Mouse (Mus musculus) midbrain, postnatal 0 days (tissue): ENCODE data around the gene Pfdn2. TPM values are rescaled to one million over a fixed set of nuclear protein-coding genes. Genes with fewer than 3 reads are reported as not detected.
A peak's percentile ranks its signal among the peaks of the same experiment; 100 is the strongest.

ENCODE experiments used
- ATAC-seq: fragments of 200-750 bp; cut with Nextera tagmentation; 2 replicates; pipeline ENCODE4 v1.8.0; 2017; ENCODE audit warnings: moderate number of reproducible peaks, mild to moderate bottlenecking, moderate TSS enrichment, moderate library complexity; ENCODE audit not compliant: low FRiP score
- DNase-seq: peaks from one replicate; pipeline ENCODE4 v3.0.0-alpha.2; 2015; ENCODE audit warnings: low spot score
- H3K27ac ChIP-seq: fragments of 300-500 bp; sonication (generic); 2 replicates; pipeline ENCODE4 v1.5.1; 2014; ENCODE audit warnings: low read depth, mild to moderate bottlenecking, low read length, mixed read lengths
- H3K27me3 ChIP-seq: fragments of 300-500 bp; sonication (generic); 2 replicates; pipeline ENCODE4 v1.6.1; 2014; ENCODE audit warnings: low read length, control low read depth, mixed read lengths; ENCODE audit not compliant: insufficient read depth
- H3K36me3 ChIP-seq: fragments of 300-500 bp; sonication (generic); 2 replicates; pipeline ENCODE4 v1.6.1; 2014; ENCODE audit warnings: low read length, control low read depth, mixed read lengths; ENCODE audit not compliant: insufficient read depth
- H3K4me1 ChIP-seq: fragments of 300-500 bp; sonication (generic); 2 replicates; pipeline ENCODE4 v1.6.1; 2014; ENCODE audit warnings: mild to moderate bottlenecking, control low read depth, antibody characterized with exemption, low read length, mixed read lengths; ENCODE audit not compliant: insufficient read depth
- H3K4me2 ChIP-seq: fragments of 300-500 bp; sonication (generic); 2 replicates; pipeline ENCODE4 v1.6.1; 2014; ENCODE audit warnings: low read depth, mild to moderate bottlenecking, low read length, mixed read lengths; ENCODE audit not compliant: poor library complexity, severe bottlenecking
- H3K4me3 ChIP-seq: fragments of 300-500 bp; sonication (generic); 2 replicates; pipeline ENCODE4 v1.5.1; 2014; ENCODE audit warnings: low read depth, mild to moderate bottlenecking, low read length, moderate library complexity
- H3K9ac ChIP-seq: fragments of 300-500 bp; sonication (generic); replicated peaks from 2 replicates; pipeline ENCODE4 v1.6.1; 2014; ENCODE audit warnings: mild to moderate bottlenecking, low read length, moderate library complexity, mixed read lengths; ENCODE audit not compliant: poor library complexity, severe bottlenecking
- H3K9me3 ChIP-seq: fragments of 300-500 bp; sonication (generic); 2 replicates; pipeline ENCODE4 v1.6.1; 2016; ENCODE audit warnings: low read length, control low read depth
- CTCF ChIP-seq: IDR thresholded peaks from 2 replicates; pipeline ENCODE4 v1.5.1; 2016; ENCODE audit warnings: antibody characterized with exemption, mild to moderate bottlenecking
- WGBS: fragments of 180-500 bp; shearing (Covaris S2); extraction: QIAGEN DNeasy Blood & Tissue Kit; methylation state at CpG from one replicate; pipeline ENCODE4 v1.1.7; 2014; 5-methylcytosine and 5-hydroxymethylcytosine counted together
- polyA plus RNA-seq: library from polyadenylated mRNA; unstranded; fragments of >200 nt; fragmentation: Nextera tagmentation; extraction: Ambion mirVana; gene quantifications from 2 replicates; pipeline ENCODE4 v1.2.1, GENCODE M21; 2015
- total RNA-seq: library from RNA; depleted of rRNA; stranded (reverse); fragments of >200 nt; gene quantifications from 2 replicates; pipeline ENCODE4 v1.2.3, GENCODE M21; 2014

Gene Pfdn2
- total and polyA plus RNA-seq, 2 experiments from 2014 or later: 17.3 to 155 TPM

DNA sequence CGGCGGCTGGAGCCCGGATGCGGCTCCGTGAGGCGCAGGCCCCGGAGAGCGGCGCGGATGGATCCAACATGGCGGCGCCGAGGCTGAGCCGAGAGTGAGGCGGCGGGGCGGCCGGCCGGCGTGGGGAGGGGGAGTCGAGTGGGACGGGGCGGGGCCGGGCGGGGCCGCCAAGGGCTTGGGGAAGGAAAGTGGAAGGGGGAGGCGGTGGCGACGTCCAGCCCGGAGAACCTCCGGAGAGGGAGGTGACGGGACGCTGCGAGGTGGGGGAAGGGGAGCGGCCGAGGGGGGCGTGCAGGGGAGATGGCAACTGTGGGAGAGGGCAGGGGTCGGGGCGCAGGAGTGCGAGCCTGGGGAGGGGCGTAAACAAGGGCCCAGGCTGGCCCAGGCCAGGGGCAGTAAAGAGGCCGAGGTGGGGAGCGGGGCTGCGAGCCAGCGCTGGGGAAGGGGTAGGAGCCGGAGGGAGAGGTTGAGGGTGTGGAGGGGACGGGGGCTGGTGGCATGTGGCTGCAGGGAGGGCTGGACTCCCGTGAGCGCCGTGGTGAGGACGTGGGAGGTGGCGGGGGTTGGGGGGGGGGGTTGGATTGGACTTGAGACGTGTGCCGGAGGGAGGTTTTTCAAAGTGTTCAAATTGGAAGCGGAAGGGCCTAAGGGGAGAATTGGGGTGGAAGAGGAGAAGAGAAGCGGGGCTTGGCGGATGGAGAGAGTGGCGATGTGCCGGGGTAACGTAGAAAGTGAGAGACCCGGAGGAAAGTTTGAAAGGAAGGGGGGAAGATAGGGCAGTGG, 15.8 kb upstream of the Pfdn2 start:
- H3K4me2 ChIP-seq: peak overlapping the region; percentile 80
- no peak for DNase-seq
- no peaks in the 10 kb centered on the region for H3K27me3 ChIP-seq
- H3K27ac ChIP-seq: peak overlapping the region; percentile 92
- TF ChIP-seq CTCF: no peak
- 1% methylated on average over 46 of the region's 61 CpGs for WGBS
- peak overlapping the region; percentile 82 for H3K4me3 ChIP-seq
- no peaks in the 10 kb centered on the region for H3K9me3 ChIP-seq
- H3K4me1 ChIP-seq: peaks cover 9% of the 10 kb centered on the region
- peak; percentile 88 for ATAC-seq
- peaks cover 11% of the 10 kb centered on the region; the same call in 1 of the 2 replicates for H3K36me3 ChIP-seq
- H3K9ac ChIP-seq: peak overlapping the region; percentile 94

DNA sequence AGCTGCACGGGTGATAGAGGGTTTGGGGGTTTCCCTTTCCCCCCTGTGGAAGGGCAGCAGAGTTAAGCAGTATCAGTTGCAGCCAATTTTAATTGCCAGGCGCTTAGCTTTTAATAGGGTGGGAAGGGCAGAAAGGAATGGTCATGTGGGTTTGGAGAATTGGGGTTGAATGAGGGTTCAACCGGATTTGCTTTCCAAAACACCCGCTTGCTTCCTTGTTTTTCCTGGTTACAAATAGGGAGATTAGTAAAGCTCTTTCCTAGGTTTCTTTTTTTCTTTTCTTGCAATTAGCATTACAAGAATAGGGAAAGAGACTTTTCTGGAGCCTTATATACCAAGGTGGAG, 15.3 kb upstream of the Pfdn2 start:
- ATAC-seq: no peak

DNA sequence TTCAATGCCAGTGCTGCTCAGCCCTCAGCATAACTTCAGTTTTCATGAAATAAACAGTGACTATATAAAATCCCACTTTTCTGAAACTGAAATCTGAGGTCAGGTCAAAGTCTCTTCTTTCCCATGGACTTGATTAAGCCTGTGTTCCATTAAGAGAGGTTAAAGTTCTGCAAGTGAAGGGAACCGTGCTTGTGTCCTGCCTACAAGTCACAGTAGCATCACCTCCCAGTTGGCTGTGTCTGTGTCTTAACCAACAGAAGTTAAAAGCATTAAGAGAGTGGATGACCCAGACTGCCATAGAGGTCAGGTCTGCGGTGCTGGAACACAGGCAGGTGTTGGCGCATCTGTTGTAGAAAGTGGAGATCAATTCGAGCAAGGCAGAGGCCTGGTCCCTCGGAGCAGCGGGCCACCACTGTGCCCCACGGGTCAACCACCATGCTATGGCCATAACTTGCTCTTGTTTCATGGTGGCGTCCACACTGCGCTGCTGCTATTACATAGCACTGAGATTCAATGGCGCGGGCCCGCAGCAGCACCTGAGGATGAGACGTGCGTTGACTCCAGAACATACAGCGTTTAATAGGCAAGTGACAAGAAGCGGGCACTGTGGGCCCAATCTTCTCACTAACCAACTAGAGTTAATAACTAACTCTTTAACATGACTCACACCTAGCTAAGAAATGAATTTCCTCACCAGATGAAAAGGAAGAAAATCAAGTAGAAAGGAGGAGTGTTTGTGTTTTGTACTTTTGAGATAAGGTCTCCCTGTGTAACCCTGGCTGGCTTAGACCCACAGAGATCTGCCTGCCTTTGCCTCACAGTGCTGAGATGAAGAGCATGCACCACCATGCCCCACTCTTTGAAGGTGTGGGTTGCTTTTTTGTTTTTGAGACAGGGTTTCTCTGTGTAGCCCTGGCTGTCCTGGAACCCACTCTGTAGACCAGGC, 2.9 kb upstream of the Pfdn2 start:
- no peak overlapping the region for H3K9ac ChIP-seq
- H3K9me3 ChIP-seq: peaks cover 7% of the 10 kb centered on the region; the same call in 1 of the 2 replicates
- no peak overlapping the region for H3K27ac ChIP-seq
- no peak overlapping the region for H3K4me2 ChIP-seq
- ATAC-seq (no peak), DNase-seq (no peak)
- no peaks in the 10 kb centered on the region for H3K4me1 ChIP-seq
- no peaks in the 10 kb centered on the region for H3K27me3 ChIP-seq
- peaks cover 50% of the 10 kb centered on the region for H3K36me3 ChIP-seq
- no peak for TF ChIP-seq CTCF
- 95% methylated on average over 16 of the region's 16 CpGs for WGBS
- no peak overlapping the region for H3K4me3 ChIP-seq

More for the DNA sequence above, 15.3 kb upstream of the Pfdn2 start:
- TF ChIP-seq CTCF: no peak
- Histone ChIP-seq H3K27me3 (no peaks in the 10 kb centered on the region), H3K4me2 (peak overlapping the region; percentile 80), H3K9ac (peak overlapping the region; percentile 94), H3K9me3 (no peaks in the 10 kb centered on the region), H3K4me1 (peaks cover 9% of the 10 kb centered on the region), H3K4me3 (peak overlapping the region; percentile 82), H3K27ac (peak overlapping the region; percentile 92), H3K36me3 (peaks cover 11% of the 10 kb centered on the region; the same call in 1 of the 2 replicates)
- 3% methylated on average over 4 of the region's 4 CpGs for WGBS
- DNase-seq: peak; percentile 14

DNA sequence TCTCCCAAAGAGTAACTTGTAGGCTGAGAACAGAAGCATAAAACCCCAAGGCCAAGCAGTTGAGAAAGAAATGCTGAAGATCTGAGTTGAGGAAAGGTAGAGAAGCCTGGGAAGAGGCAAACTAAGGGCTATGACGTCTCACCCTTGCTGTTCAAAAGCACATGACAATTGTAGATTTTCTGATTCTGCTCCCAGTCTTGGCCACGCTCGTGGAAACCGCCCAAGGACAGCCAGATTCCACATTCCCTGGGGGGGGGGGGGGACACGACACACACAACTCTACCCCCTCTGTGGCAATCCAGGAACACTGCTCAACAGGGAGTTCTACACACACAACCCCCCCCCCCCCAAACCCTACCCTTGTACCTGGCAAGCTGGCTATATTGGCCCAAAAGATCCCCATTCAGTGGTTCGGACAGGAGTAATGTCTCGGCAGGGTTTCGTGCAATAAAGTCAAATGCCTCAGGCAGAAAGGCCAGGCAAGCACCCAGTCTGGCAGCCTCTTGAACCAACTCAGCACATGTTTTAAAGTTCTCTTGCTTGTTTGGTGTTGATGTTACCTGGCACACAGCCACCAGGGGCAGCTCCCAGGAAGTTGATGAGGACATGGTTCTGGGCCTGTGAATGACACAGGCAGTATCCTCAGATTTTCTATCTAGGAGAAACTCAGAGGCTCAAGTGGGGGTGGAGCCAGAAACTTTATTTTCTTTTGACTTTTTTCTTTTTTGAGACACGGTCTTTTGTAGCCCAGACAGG, 1.4 kb upstream of the Pfdn2 start:
- H3K9me3 ChIP-seq: peaks cover 7% of the 10 kb centered on the region; the same call in 1 of the 2 replicates
- H3K36me3 ChIP-seq: peaks cover 36% of the 10 kb centered on the region
- no peak overlapping the region for H3K27ac ChIP-seq
- peak; percentile 38; the same call in 1 of the 2 replicates for TF ChIP-seq CTCF
- DNase-seq (no peak), ATAC-seq (no peak)
- no peaks in the 10 kb centered on the region for H3K27me3 ChIP-seq
- H3K9ac ChIP-seq: no peak overlapping the region
- 87% methylated on average over 8 of the region's 9 CpGs for WGBS
- H3K4me1 ChIP-seq: no peaks in the 10 kb centered on the region
- no peak overlapping the region; the same call in 1 of the 2 replicates for H3K4me3 ChIP-seq
- H3K4me2 ChIP-seq: peak overlapping the region; percentile 83

DNA sequence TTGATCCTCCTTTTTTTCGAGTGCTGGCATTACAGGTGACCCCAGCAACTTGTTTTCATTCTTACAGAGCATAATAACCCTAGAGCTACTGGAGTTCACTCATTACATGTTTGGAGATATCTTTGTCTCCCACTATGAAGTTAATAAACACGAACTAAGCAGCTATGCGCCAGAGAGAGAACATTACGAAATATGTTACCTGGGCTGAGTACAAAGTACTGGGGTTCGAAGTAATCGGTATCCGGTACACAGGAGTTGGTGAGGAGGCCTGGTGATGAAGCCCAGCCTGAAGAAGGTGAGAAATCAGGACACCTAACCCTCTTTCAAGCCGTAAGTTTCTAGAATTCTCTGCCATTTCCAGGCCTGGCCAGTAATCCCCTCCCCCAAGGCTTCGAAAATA, 755 bp upstream of the Pfdn2 start:
- ATAC-seq (no peak), DNase-seq (no peak)
- TF ChIP-seq CTCF: no peak
- Histone ChIP-seq H3K9me3 (peaks cover 7% of the 10 kb centered on the region; the same call in 1 of the 2 replicates), H3K27ac (no peak overlapping the region), H3K4me2 (peak overlapping the region; percentile 83), H3K4me1 (no peaks in the 10 kb centered on the region), H3K36me3 (peaks cover 30% of the 10 kb centered on the region), H3K4me3 (peak overlapping the region; percentile 89), H3K9ac (peak overlapping the region; percentile 86), H3K27me3 (no peaks in the 10 kb centered on the region)
- WGBS: 76% methylated on average over 9 of the region's 9 CpGs
